Mouse (Mus musculus) stomach, embryonic 15.5 days (tissue): ENCODE measurements at regions not wholly inside any gene's neighbourhood (a gene's known extent, or its start where the extent isn't known, plus 50 kb on each side); places are given as distances from the start of the nearest gene placed in this dataset.

Experiments
- ATAC-seq: fragments of 200-750 bp; cut with Nextera tagmentation; 2 replicates; pipeline ENCODE4 v1.8.0; 2017; ENCODE audit warnings: low read depth, moderate number of reproducible peaks, moderate TSS enrichment; ENCODE audit not compliant: insufficient read depth, low FRiP score
- H3K27ac ChIP-seq: fragments of 300-500 bp; sonication (generic); 2 replicates; pipeline ENCODE4 v1.5.1; 2015; ENCODE audit warnings: mild to moderate bottlenecking, inconsistent platforms
- H3K27me3 ChIP-seq: fragments of 300-500 bp; sonication (generic); replicated peaks from 2 replicates; pipeline ENCODE4 v1.6.1; 2015; ENCODE audit warnings: inconsistent platforms
- H3K36me3 ChIP-seq: fragments of 300-500 bp; sonication (generic); 2 replicates; pipeline ENCODE4 v1.6.1; 2015; ENCODE audit warnings: inconsistent platforms
- H3K4me1 ChIP-seq: fragments of 300-500 bp; sonication (generic); 2 replicates; pipeline ENCODE4 v1.6.1; 2015; ENCODE audit warnings: inconsistent platforms
- H3K4me2 ChIP-seq: fragments of 300-500 bp; sonication (generic); 2 replicates; pipeline ENCODE4 v1.6.1; 2015; ENCODE audit warnings: mild to moderate bottlenecking, inconsistent platforms
- H3K4me3 ChIP-seq: fragments of 300-500 bp; sonication (generic); replicated peaks from 2 replicates; pipeline ENCODE4 v1.5.1; 2015; ENCODE audit warnings: inconsistent platforms
- H3K9ac ChIP-seq: fragments of 300-500 bp; sonication (generic); 2 replicates; pipeline ENCODE4 v1.6.1; 2015; ENCODE audit warnings: inconsistent platforms
- H3K9me3 ChIP-seq: fragments of 300-500 bp; sonication (generic); 2 replicates; pipeline ENCODE4 v1.6.1; 2016; ENCODE audit warnings: inconsistent platforms
- WGBS: fragments of 180-500 bp; shearing (Covaris S2); methylation state at CpG from one replicate; pipeline ENCODE4 v1.1.7; 2015; 5-methylcytosine and 5-hydroxymethylcytosine counted together

GRCm38 (mm10) chr9:34395839-34396804, 89.6 kb upstream of the Kirrel3 start:
- ATAC-seq = no peak
- Histone ChIP-seq H3K4me2 (no peak overlapping the region), H3K27ac (no peak overlapping the region), H3K9ac (no peak overlapping the region), H3K4me3 (no peak overlapping the region), H3K9me3 (no peaks in the 10 kb centered on the region), H3K36me3 (no peaks in the 10 kb centered on the region), H3K4me1 (no peaks in the 10 kb centered on the region), H3K27me3 (no peaks in the 10 kb centered on the region)
- 29% methylated on average over 6 of the region's 6 CpGs for WGBS

GRCm38 (mm10) chr9:34411699-34412098, 74.0 kb upstream of the Kirrel3 start:
- no peak for ATAC-seq
- Histone ChIP-seq H3K9ac (no peak overlapping the region), H3K36me3 (no peaks in the 10 kb centered on the region), H3K9me3 (no peaks in the 10 kb centered on the region), H3K4me1 (no peaks in the 10 kb centered on the region), H3K27ac (no peak overlapping the region), H3K4me2 (no peak overlapping the region), H3K27me3 (no peaks in the 10 kb centered on the region), H3K4me3 (no peak overlapping the region)
- 77% methylated on average over 4 of the region's 4 CpGs for WGBS

- 66% methylated on average over 8 of the region's 8 CpGs for WGBS
- Histone ChIP-seq H3K36me3 (no peaks in the 10 kb centered on the region), H3K27me3 (no peaks in the 10 kb centered on the region), H3K27ac (no peak overlapping the region), H3K4me3 (no peak overlapping the region), H3K9ac (no peak overlapping the region), H3K4me1 (no peaks in the 10 kb centered on the region), H3K4me2 (no peak overlapping the region), H3K9me3 (no peaks in the 10 kb centered on the region)
- no peak for ATAC-seq
Observed at GRCm38 (mm10) chr9:34416153-34416552, 69.5 kb upstream of the Kirrel3 start.

GRCm38 (mm10) chr9:34418100-34418499, 67.6 kb upstream of the Kirrel3 start:
- Histone ChIP-seq H3K27ac (no peak overlapping the region), H3K4me2 (no peak overlapping the region), H3K4me1 (no peaks in the 10 kb centered on the region), H3K4me3 (no peak overlapping the region), H3K9ac (no peak overlapping the region), H3K36me3 (no peaks in the 10 kb centered on the region), H3K27me3 (no peaks in the 10 kb centered on the region), H3K9me3 (no peaks in the 10 kb centered on the region)
- 91% methylated on average over 8 of the region's 8 CpGs for WGBS
- ATAC-seq = no peak

GRCm38 (mm10) chr9:34421956-34422355, 63.7 kb upstream of the Kirrel3 start:
- Histone ChIP-seq H3K27me3 (no peaks in the 10 kb centered on the region), H3K36me3 (no peaks in the 10 kb centered on the region), H3K4me2 (no peak overlapping the region), H3K4me1 (no peaks in the 10 kb centered on the region), H3K27ac (no peak overlapping the region), H3K9me3 (no peaks in the 10 kb centered on the region), H3K9ac (no peak overlapping the region), H3K4me3 (no peak overlapping the region)
- no peak for ATAC-seq

- Histone ChIP-seq H3K27me3 (no peaks in the 10 kb centered on the region), H3K9me3 (no peaks in the 10 kb centered on the region), H3K36me3 (no peaks in the 10 kb centered on the region), H3K9ac (no peak overlapping the region), H3K27ac (no peak overlapping the region), H3K4me1 (no peaks in the 10 kb centered on the region), H3K4me2 (no peak overlapping the region), H3K4me3 (no peak overlapping the region)
- no peak for ATAC-seq
- 73% methylated on average over 7 of the region's 7 CpGs for WGBS
Observed at GRCm38 (mm10) chr9:34423062-34423461, 62.6 kb upstream of the Kirrel3 start.

- H3K27ac ChIP-seq = no peak overlapping the region
- no peak for ATAC-seq
- H3K4me2 ChIP-seq = no peak overlapping the region
- no peaks in the 10 kb centered on the region for H3K27me3 ChIP-seq
- 50% methylated on average over 4 of the region's 4 CpGs for WGBS
- no peaks in the 10 kb centered on the region for H3K36me3 ChIP-seq
- no peak overlapping the region for H3K4me3 ChIP-seq
- H3K9me3 ChIP-seq = no peaks in the 10 kb centered on the region
- no peak overlapping the region for H3K9ac ChIP-seq
- no peaks in the 10 kb centered on the region for H3K4me1 ChIP-seq
Observed at GRCm38 (mm10) chr9:34426589-34426988, 59.1 kb upstream of the Kirrel3 start.

GRCm38 (mm10) chr9:34427711-34428110, 58.0 kb upstream of the Kirrel3 start:
- H3K27ac ChIP-seq = no peak overlapping the region
- no peak overlapping the region for H3K4me3 ChIP-seq
- no peaks in the 10 kb centered on the region for H3K4me1 ChIP-seq
- H3K9me3 ChIP-seq = no peaks in the 10 kb centered on the region
- no peak overlapping the region for H3K9ac ChIP-seq
- no peaks in the 10 kb centered on the region for H3K36me3 ChIP-seq
- 40% methylated on average over 8 of the region's 8 CpGs for WGBS
- no peak overlapping the region for H3K4me2 ChIP-seq
- no peak for ATAC-seq
- no peaks in the 10 kb centered on the region for H3K27me3 ChIP-seq
